Mouse (Mus musculus): ENCODE measurements around the gene 6030445D17Rik. TPM values are rescaled to one million over a fixed set of nuclear protein-coding genes. Genes with fewer than 3 reads are reported as not detected.

The 6030445D17Rik gene
- polyA plus RNA-seq, 1 experiment, result 1.1 TPM

DNA sequence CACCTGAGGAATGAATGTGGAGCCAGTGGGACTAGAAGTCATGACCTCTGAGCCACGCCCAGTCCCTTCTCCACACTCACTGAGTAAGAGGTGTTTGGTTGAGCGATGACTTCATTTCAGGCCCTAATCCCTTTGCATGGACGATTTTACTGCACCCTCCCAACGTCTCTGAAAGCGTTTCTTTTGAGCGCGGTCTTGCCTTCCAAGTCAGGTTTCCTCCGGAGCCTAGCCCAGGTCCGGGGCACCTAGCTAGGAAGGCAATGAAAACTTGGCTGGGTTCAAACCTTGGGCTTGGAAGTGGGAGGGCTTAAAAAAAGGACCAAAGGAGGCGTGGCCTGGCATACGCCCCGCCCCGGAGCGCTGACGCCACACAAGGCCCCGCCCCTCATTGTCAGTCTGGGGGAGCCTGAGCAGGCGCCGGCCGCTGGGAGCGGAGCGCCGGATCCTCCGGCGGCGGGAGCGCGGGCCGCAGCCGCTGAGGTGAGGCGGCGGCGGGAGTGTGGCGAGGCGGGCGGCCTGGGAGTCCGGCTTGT lies 7.4 kb downstream of the 6030445D17Rik start, which contains the start of gene Luzp1:
TSS of gene Luzp1 (plus strand) at position 391 of the 533 bp plus-strand sequence.
- H3K27me3 ChIP-seq (ENCODE audit: control insufficient read depth, insufficient read depth, low read length), result no peaks in the 10 kb centered on the region
- H3K4me1 ChIP-seq (ENCODE audit: control insufficient read depth, insufficient read depth, insufficient read length, low read length), result peaks cover 26% of the 10 kb centered on the region
- no peaks in the 10 kb centered on the region for H3K36me3 ChIP-seq (ENCODE audit: control insufficient read depth, insufficient read depth, low read length)
- WGBS, result under 1% methylated on average over 36 of the region's 36 CpGs
- H3K27ac ChIP-seq (ENCODE audit: insufficient read depth, low read depth, low read length), result peak within 1 kb of the TSS; percentile 92
- H3K4me3 ChIP-seq (ENCODE audit: low read depth, low read length), result peak within 1 kb of the TSS; percentile 91
- no peak for TF ChIP-seq CTCF (IDR thresholded peaks at IDR 0.05; ENCODE audit: extremely low read depth, insufficient read length, insufficient replicate concordance, low read depth, low read length)
- peak; percentile 95 for TF ChIP-seq POLR2A (IDR thresholded peaks at IDR 0.05; ENCODE audit: low read depth, low read length)

DNA sequence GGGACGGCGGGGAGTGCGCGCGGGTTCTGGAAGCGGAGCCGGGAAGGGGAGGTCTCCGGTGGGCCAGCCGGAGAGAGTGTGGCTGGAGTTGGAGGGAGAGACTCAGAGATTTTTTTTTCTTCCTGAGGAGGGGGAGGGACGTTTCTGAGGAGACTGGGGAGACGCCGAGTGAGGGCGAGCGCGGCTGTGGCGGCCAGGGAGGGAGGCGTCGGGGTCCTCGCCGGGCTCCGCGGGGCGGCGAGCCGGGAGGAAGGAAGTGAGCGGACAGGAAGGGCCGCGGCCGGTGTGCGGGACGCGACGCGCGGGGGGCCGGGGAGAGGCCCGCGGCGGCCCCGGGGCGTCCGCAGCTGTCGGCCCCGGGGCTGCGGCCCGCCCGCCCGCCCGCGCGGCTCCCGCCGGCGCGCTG lies 7.9 kb downstream of the 6030445D17Rik start:
- Histone ChIP-seq H3K36me3 (ENCODE audit: control insufficient read depth, insufficient read depth, low read length) (no peaks in the 10 kb centered on the region), H3K4me1 (ENCODE audit: control insufficient read depth, insufficient read depth, insufficient read length, low read length) (peaks cover 23% of the 10 kb centered on the region), H3K27me3 (ENCODE audit: control insufficient read depth, insufficient read depth, low read length) (no peaks in the 10 kb centered on the region), H3K4me3 (ENCODE audit: low read depth, low read length) (peak overlapping the region; percentile 91), H3K27ac (ENCODE audit: insufficient read depth, low read depth, low read length) (peak overlapping the region; percentile 91)
- TF ChIP-seq CTCF (IDR thresholded peaks at IDR 0.05; ENCODE audit: extremely low read depth, insufficient read length, insufficient replicate concordance, low read depth, low read length) (no peak), POLR2A (IDR thresholded peaks at IDR 0.05; ENCODE audit: low read depth, low read length) (no peak)
- WGBS, result under 1% methylated on average over 54 of the region's 55 CpGs

DNA sequence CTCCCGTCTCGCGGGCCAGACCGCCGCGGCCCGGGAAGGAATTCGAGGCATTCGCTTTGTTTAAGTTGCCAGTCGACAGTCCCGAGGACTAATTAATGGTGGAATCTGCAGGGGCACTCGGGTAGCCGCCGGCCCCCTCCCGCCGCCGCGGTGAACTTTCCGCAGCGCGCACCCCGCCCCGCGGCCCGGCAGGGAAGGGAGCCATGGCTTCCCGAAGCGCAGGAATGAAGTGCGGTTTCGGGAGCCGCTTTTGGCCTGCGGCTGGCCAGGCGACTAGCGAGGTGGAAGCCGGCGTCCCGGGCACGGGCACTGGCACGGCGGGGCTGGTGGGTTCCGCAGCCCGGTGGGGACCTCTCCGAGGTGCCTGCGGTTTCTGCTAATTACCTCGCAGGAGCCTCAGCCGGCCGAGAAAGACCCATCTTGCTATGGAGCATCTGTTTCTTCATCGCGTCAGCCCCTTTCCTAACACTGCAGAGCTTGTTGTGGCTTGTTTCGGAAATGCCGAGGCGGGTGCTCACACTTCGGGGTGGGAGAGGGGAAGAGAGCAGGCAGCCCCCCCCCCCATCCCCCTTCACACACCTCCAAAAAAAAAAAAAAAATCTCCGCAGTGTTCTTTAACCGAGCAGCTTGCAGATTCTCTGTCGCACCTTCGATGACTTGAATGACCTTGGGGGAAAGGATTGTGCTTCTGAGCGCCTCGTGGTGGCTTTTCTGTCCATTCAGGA lies 8.5 kb downstream of the 6030445D17Rik start:
- under 1% methylated on average over 58 of the region's 58 CpGs for WGBS
- peaks cover 3% of the 10 kb centered on the region; the same call in 1 of the 2 replicates for H3K36me3 ChIP-seq (ENCODE audit: control insufficient read depth, insufficient read depth, low read length)
- no peaks in the 10 kb centered on the region for H3K27me3 ChIP-seq (ENCODE audit: control insufficient read depth, insufficient read depth, low read length)
- peak overlapping the region; percentile 91 for H3K4me3 ChIP-seq (ENCODE audit: low read depth, low read length)
- H3K4me1 ChIP-seq (ENCODE audit: control insufficient read depth, insufficient read depth, insufficient read length, low read length), result peaks cover 20% of the 10 kb centered on the region
- peak overlapping the region; percentile 91 for H3K27ac ChIP-seq (ENCODE audit: insufficient read depth, low read depth, low read length)
- TF ChIP-seq POLR2A (IDR thresholded peaks at IDR 0.05; ENCODE audit: low read depth, low read length) (no peak), CTCF (IDR thresholded peaks at IDR 0.05; ENCODE audit: extremely low read depth, insufficient read length, insufficient replicate concordance, low read depth, low read length) (no peak)

DNA sequence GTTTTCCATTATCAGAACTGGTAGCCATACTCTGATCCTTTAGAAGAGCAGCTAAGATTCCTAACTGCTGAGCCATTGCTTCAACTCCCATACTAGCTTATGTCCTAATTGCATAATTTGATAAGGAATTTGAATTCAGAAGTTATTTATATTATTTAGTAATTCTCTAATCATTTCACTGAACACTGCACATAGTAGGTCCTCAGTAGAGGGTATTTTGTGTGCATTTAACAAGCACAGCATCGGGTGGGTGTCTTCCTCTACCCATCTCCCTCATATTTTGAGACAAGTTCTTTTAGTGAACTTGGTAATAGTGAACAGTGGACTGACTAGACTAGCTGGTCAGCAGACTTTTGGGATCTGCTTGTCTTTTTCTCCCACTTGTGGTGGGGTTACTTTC lies 14.6 kb downstream of the 6030445D17Rik start:
- H3K4me3 ChIP-seq (ENCODE audit: low read depth, low read length), result no peak overlapping the region
- no peak overlapping the region for H3K27ac ChIP-seq (ENCODE audit: insufficient read depth, low read depth, low read length)
- 85% methylated on average over 1 of the region's 1 CpGs for WGBS
- H3K36me3 ChIP-seq (ENCODE audit: control insufficient read depth, insufficient read depth, low read length), result peaks cover 3% of the 10 kb centered on the region; the same call in 1 of the 2 replicates
- no peak for TF ChIP-seq POLR2A (IDR thresholded peaks at IDR 0.05; ENCODE audit: low read depth, low read length)
- no peak for TF ChIP-seq CTCF (IDR thresholded peaks at IDR 0.05; ENCODE audit: extremely low read depth, insufficient read length, insufficient replicate concordance, low read depth, low read length)
- H3K27me3 ChIP-seq (ENCODE audit: control insufficient read depth, insufficient read depth, low read length), result no peaks in the 10 kb centered on the region
- H3K4me1 ChIP-seq (ENCODE audit: control insufficient read depth, insufficient read depth, insufficient read length, low read length), result peaks cover 8% of the 10 kb centered on the region; the same call in 1 of the 2 replicates

DNA sequence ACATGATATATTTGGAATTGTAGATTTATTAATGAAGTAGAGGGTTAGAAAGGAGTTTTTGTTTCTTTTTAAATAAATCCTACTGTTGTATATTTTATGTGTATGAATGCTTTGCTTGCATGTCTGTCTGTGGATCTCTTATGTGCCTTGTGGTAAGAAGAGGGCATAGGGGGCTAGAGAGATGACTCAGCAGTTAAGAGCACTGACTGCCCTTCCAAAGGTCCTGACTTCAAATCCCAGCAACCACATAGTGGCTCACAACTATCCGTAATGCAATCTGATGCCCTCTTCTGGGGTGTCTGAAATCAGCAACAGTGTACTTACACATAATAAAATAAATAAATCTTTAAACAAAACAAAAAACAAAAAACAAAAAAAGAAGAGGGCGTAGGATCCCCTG lies 24.5 kb downstream of the 6030445D17Rik start:
- 87% methylated on average over 2 of the region's 2 CpGs for WGBS
- no peak for TF ChIP-seq CTCF (IDR thresholded peaks at IDR 0.05; ENCODE audit: extremely low read depth, insufficient read length, insufficient replicate concordance, low read depth, low read length)
- TF ChIP-seq POLR2A (IDR thresholded peaks at IDR 0.05; ENCODE audit: low read depth, low read length), result no peak
- no peaks in the 10 kb centered on the region for H3K4me1 ChIP-seq (ENCODE audit: control insufficient read depth, insufficient read depth, insufficient read length, low read length)
- H3K27ac ChIP-seq (ENCODE audit: insufficient read depth, low read depth, low read length), result no peak overlapping the region
- H3K27me3 ChIP-seq (ENCODE audit: control insufficient read depth, insufficient read depth, low read length), result no peaks in the 10 kb centered on the region
- no peak overlapping the region for H3K4me3 ChIP-seq (ENCODE audit: low read depth, low read length)
- no peaks in the 10 kb centered on the region for H3K36me3 ChIP-seq (ENCODE audit: control insufficient read depth, insufficient read depth, low read length)

DNA sequence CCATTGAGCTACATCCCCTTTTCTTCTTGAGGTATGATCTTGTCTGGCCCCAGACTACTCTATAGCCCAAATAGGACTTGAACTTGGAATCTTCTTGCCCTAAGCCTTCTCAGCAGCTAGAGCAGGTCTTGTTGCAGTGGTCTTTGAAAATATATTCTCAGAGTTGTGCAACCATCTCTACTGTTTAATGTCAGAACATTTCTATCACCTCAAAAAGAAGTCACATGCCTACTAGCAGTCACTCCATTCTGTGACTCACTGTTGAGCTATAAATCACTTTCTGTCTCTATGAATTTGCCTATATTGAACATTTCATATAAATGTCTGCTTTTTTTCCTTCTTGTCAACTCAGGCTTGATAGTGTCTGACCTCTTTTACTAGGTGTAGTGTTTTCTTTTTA lies 33.9 kb downstream of the 6030445D17Rik start:
- Histone ChIP-seq H3K4me3 (ENCODE audit: low read depth, low read length) (no peak overlapping the region), H3K27ac (ENCODE audit: insufficient read depth, low read depth, low read length) (no peak overlapping the region), H3K36me3 (ENCODE audit: control insufficient read depth, insufficient read depth, low read length) (no peaks in the 10 kb centered on the region; the same call in 1 of the 2 replicates), H3K27me3 (ENCODE audit: control insufficient read depth, insufficient read depth, low read length) (no peaks in the 10 kb centered on the region), H3K4me1 (ENCODE audit: control insufficient read depth, insufficient read depth, insufficient read length, low read length) (0 out of 2 replicates have a peak, but pooled peaks cover 7% of the 10 kb centered on the region)
- TF ChIP-seq POLR2A (IDR thresholded peaks at IDR 0.05; ENCODE audit: low read depth, low read length), result no peak
- TF ChIP-seq CTCF (IDR thresholded peaks at IDR 0.05; ENCODE audit: extremely low read depth, insufficient read length, insufficient replicate concordance, low read depth, low read length), result no peak

Data from small intestine, adult 2 months (tissue).